8 mouse cellular contexts compared by ENCODE assay signal in the genomic region with DNA sequence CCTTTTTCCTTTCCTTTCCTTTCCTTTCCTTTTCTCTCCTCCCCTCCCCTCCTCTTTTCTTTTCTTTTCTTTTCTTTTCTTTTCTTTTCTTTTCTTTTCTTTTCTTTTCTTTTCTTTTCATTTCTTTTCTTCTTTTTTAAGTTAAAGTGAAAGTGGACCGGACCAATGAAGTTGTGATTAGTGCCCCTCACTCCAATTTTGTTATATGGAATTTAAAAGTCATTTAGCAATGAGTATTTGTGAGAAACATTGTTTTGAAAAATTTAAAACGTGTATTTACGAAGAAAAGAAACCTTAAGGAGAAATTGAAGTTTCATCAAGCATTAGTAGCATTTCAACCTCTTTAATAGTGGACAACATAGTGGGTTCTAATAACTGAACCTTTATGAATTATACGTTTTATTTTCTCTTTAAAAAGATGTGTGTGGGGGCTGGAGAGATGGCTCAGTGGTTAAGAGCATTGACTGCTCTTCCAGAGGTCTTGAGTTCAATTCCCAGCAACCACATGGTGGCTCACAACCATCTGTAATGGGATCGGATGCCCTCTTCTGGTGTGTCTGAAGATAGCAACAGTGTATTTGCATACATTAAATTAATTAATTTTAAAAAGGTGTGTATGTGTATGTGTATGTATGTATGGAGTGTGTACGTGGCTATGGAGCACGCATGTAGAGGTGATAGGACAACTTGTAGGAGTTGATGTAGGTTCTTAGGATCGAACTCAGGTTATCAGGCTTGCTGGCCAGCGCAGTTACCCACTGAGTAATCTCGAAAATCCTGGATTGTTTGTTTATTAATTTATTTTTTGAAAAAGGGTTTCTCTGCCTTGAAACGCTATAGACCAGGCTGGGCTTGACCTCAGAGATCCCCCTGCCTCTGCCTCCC. TPM values are rescaled to one million over a fixed set of nuclear protein-coding genes. Genes with fewer than 3 reads are reported as not detected.
DNase-seq lines count a peak whose midpoint lies in the region; ATAC-seq and TF ChIP-seq lines count a peak whose summit lies in the region.

No protein-coding gene starts in this region.

- ATAC-seq in heart, embryonic 13.5 days (ENCODE audit: extremely low read depth, insufficient number of reproducible peaks, low FRiP score, low TSS enrichment), result no peak
- ATAC-seq in midbrain, embryonic 11.5 days (ENCODE audit: low FRiP score), result no peak
- no peak for ATAC-seq in erythroid progenitor cell, adult 5-6 weeks (replicated peaks; ENCODE audit: low FRiP score, poor library complexity, severe bottlenecking)

- peak overlapping the region; percentile 98 for H3K9ac ChIP-seq in heart, embryonic 13.5 days
- peak overlapping the region; percentile 99 for H3K9ac ChIP-seq in MEL (ENCODE audit: control insufficient read depth, low read depth, low read length, poor library complexity, severe bottlenecking)
- no peak overlapping the region for H3K9ac ChIP-seq in midbrain, embryonic 11.5 days (ENCODE audit: low read length)

- peak overlapping the region; percentile 75 for H3K4me2 ChIP-seq in heart, embryonic 13.5 days
- peak overlapping the region; percentile 82 for H3K4me2 ChIP-seq in midbrain, embryonic 11.5 days

- peaks cover 62% of the 10 kb centered on the region for H3K79me2 ChIP-seq in MEL (ENCODE audit: control insufficient read depth, insufficient read depth, low read length, poor library complexity)

- H3K9me3 ChIP-seq in heart, embryonic 13.5 days, result no peaks in the 10 kb centered on the region
- no peaks in the 10 kb centered on the region for H3K9me3 ChIP-seq in MEL (replicated peaks; ENCODE audit: insufficient read depth, low read length)
- no peaks in the 10 kb centered on the region for H3K9me3 ChIP-seq in hindbrain, embryonic 10.5 days
- H3K9me3 ChIP-seq in midbrain, embryonic 11.5 days (ENCODE audit: control insufficient read depth, low read length), result no peaks in the 10 kb centered on the region

- H3K4me1 ChIP-seq in heart, embryonic 13.5 days, result peaks cover 45% of the 10 kb centered on the region
- H3K4me1 ChIP-seq in MEL (ENCODE audit: control insufficient read depth in 1 of 2, insufficient read depth in 2 of 2, low read length in 2 of 2), result peaks cover 17 to 30% of the 10 kb centered on the region in 2 experiments
- peaks cover 25% of the 10 kb centered on the region for H3K4me1 ChIP-seq in hindbrain, embryonic 10.5 days (replicated peaks)
- H3K4me1 ChIP-seq in midbrain, embryonic 11.5 days (ENCODE audit: control insufficient read depth, insufficient read depth, low read length), result peaks cover 6% of the 10 kb centered on the region; the same call in 1 of the 2 replicates

- TF ChIP-seq RAD21 in MEL (IDR thresholded peaks at IDR 0.05; ENCODE audit: low read depth, low read length), result no peak

- H3K27me3 ChIP-seq in heart, embryonic 13.5 days (replicated peaks), result no peaks in the 10 kb centered on the region
- H3K27me3 ChIP-seq in MEL (ENCODE audit: control insufficient read depth in 1 of 2, insufficient read depth in 2 of 2, low read length in 2 of 2), result no peaks in the 10 kb centered on the region
- no peaks in the 10 kb centered on the region for H3K27me3 ChIP-seq in hindbrain, embryonic 10.5 days (ENCODE audit: insufficient read depth, poor library complexity, severe bottlenecking)
- no peaks in the 10 kb centered on the region for H3K27me3 ChIP-seq in midbrain, embryonic 11.5 days (ENCODE audit: control insufficient read depth, insufficient read depth, low read length)

- H3K4me3 ChIP-seq in heart, embryonic 13.5 days, result peak overlapping the region; percentile 83
- H3K4me3 ChIP-seq in MEL (ENCODE audit: control insufficient read depth in 1 of 2, insufficient read depth in 1 of 2, low read depth in 2 of 2, low read length in 2 of 2), result peak overlapping the region; percentile 72 to 98
- H3K4me3 ChIP-seq in hindbrain, embryonic 10.5 days, result peak overlapping the region; percentile 76
- peak overlapping the region; percentile 92 for H3K4me3 ChIP-seq in midbrain, embryonic 11.5 days (ENCODE audit: low read depth, low read length)

- H3K27ac ChIP-seq in heart, embryonic 13.5 days (replicated peaks), result peak overlapping the region; percentile 99
- H3K27ac ChIP-seq in MEL (ENCODE audit: control insufficient read depth, low read depth, low read length), result peak overlapping the region; percentile 99
- peak overlapping the region; percentile 97; the same call in 1 of the 2 replicates for H3K27ac ChIP-seq in hindbrain, embryonic 10.5 days
- no peak overlapping the region; the same call in 1 of the 2 replicates for H3K27ac ChIP-seq in midbrain, embryonic 11.5 days (ENCODE audit: low read depth, low read length)

- no peak for TF ChIP-seq POLR2A in MEL (IDR thresholded peaks at IDR 0.05; ENCODE audit: control insufficient read depth in 1 of 2, insufficient read depth in 1 of 2, low read depth in 1 of 2, low read length in 2 of 2, poor library complexity in 1 of 2)

- H3K36me3 ChIP-seq in heart, embryonic 13.5 days, result peaks cover 5% of the 10 kb centered on the region; the same call in 1 of the 2 replicates
- H3K36me3 ChIP-seq in MEL (ENCODE audit: control insufficient read depth in 1 of 2, insufficient read depth in 2 of 2, low read length in 2 of 2), result peaks cover 7 to 40% of the 10 kb centered on the region in 2 experiments
- H3K36me3 ChIP-seq in hindbrain, embryonic 10.5 days, result peaks cover 17% of the 10 kb centered on the region
- no peaks in the 10 kb centered on the region for H3K36me3 ChIP-seq in midbrain, embryonic 11.5 days (ENCODE audit: control insufficient read depth, insufficient read depth, low read length)

- 62% methylated on average over 11 of the region's 11 CpGs for WGBS in heart, embryonic 13.5 days
- WGBS in hindbrain, embryonic 10.5 days, result 66% methylated on average over 11 of the region's 11 CpGs
- WGBS in midbrain, embryonic 11.5 days, result 68% methylated on average over 11 of the region's 11 CpGs

- TF ChIP-seq EP300 in MEL (IDR thresholded peaks at IDR 0.05; ENCODE audit: low read depth in 1 of 2, low read length in 2 of 2), result no peak

- DNase-seq in heart, postnatal 4 days, result no peak
- peak; percentile 31 for DNase-seq in MEL (ENCODE audit: low read depth, low spot score)
- no peak for DNase-seq in hindbrain, embryonic 10.5 days (ENCODE audit: low spot score)
- peak; percentile 65 for DNase-seq in midbrain, embryonic 11.5 days (ENCODE audit: low spot score, missing footprints)
- DNase-seq in ovary, postnatal 14 days (ENCODE audit: low spot score), result no peak
- no peak for DNase-seq in right cerebral cortex, adult 2 months (ENCODE audit: low spot score in 2 of 2)

- peak in 2 of 3 experiments; percentile 24 to 29; a peak in 3 of 6 replicates for TF ChIP-seq CTCF in MEL (IDR thresholded peaks at IDR 0.05 in 2 of 3, conservative IDR thresholded peaks at IDR 0.05 in 1 of 3; ENCODE audit: control insufficient read depth in 1 of 3, insufficient read depth in 1 of 3, low read depth in 2 of 3, low read length in 3 of 3, poor library complexity in 1 of 3, severe bottlenecking in 1 of 3)

TF ChIP-seq in MEL, 35 proteins besides CTCF, POLR2A, EP300 and RAD21:
- TF ChIP-seq RCOR1 (IDR thresholded peaks at IDR 0.05; ENCODE audit: low read depth, low read length) (no peak), GATA1 (IDR thresholded peaks at IDR 0.05; ENCODE audit: low read depth, low read length) (no peak), ETS1 (IDR thresholded peaks at IDR 0.05; ENCODE audit: low read depth, low read length) (no peak), TAL1 (IDR thresholded peaks at IDR 0.05; ENCODE audit: low read length) (no peak), NELFE (IDR thresholded peaks at IDR 0.05; ENCODE audit: low read depth, low read length) (no peak), TCF12 (IDR thresholded peaks at IDR 0.05; ENCODE audit: low read depth, low read length) (no peak), NRF1 (IDR thresholded peaks at IDR 0.05; ENCODE audit: insufficient read depth, low read depth, low read length, poor library complexity, severe bottlenecking) (no peak), ZKSCAN1 (IDR thresholded peaks at IDR 0.05; ENCODE audit: low read depth, low read length) (no peak)
TF ChIP-seq in MEL: peak in this region for 0.

RNA-seq across cellular contexts. Expression of gene Asxl2, which starts 1.5 kb away (rescaled TPM):
- polyA plus RNA-seq in heart, embryonic 13.5 days (2015; fragmentation: Nextera tagmentation; extraction: Ambion mirVana), result 14.2 and 15.2 TPM in 2 replicates
- total RNA-seq in heart, postnatal 4 days (2021), result 10 to 100 TPM; 33.9 to 39.0 TPM
- total RNA-seq in MEL (2012; rRNA removed), result 18.8 and 19.2 TPM in 2 replicates
- 10 to 100 TPM; 26.2 to 62.0 TPM for polyA plus RNA-seq in MEL (2012; ENCODE audit: insufficient read depth in 1 of 2, insufficient read length in 2 of 2, low read depth in 1 of 2, low replicate concordance in 2 of 2, missing spikeins in 1 of 2)
- polyA plus RNA-seq in hindbrain, embryonic 10.5 days (2016; fragmentation: Nextera tagmentation; extraction: Ambion mirVana), result 13.1 and 16.0 TPM in 2 replicates
- polyA plus RNA-seq in midbrain, embryonic 11.5 days (2014; fragmentation: Nextera tagmentation; extraction: Ambion mirVana), result 13.8 and 17.1 TPM in 2 replicates
- 64.1 and 69.9 TPM in 2 replicates for total RNA-seq in erythroid progenitor cell, adult 5-6 weeks (2015; ENCODE audit: low replicate concordance)
- total RNA-seq in erythroid progenitor cell, adult 5-6 weeks (2017; ENCODE audit: low replicate concordance), result 76.3 and 82.4 TPM in 2 replicates

Comparison
In these comparisons a context has a peak if more than half of its experiments do, and no peak if none do; other contexts are left out.
1. DNase-seq: peak in MEL (single experiment) and midbrain, embryonic 11.5 days (single experiment); none in heart, postnatal 4 days (single experiment), hindbrain, embryonic 10.5 days (single experiment), ovary, postnatal 14 days (single experiment) and right cerebral cortex, adult 2 months (0 of 2).
2. Peak in every context shown above with its lines, with median percentiles within 50 percentile points of each other: H3K4me3 ChIP-seq.